Mouse (Mus musculus): ENCODE results near the gene Abcc6. TPM values are rescaled to one million over a fixed set of nuclear protein-coding genes. Genes with fewer than 3 reads are reported as not detected.
"Not testable (repeated sequence)": the region's sequence is repeated elsewhere in the genome, so short reads cannot be mapped to it uniquely, and the experiment has no call there.

The Abcc6 gene
- polyA plus RNA-seq, 1 experiment from 2014 or later: 0.15 TPM

DNA sequence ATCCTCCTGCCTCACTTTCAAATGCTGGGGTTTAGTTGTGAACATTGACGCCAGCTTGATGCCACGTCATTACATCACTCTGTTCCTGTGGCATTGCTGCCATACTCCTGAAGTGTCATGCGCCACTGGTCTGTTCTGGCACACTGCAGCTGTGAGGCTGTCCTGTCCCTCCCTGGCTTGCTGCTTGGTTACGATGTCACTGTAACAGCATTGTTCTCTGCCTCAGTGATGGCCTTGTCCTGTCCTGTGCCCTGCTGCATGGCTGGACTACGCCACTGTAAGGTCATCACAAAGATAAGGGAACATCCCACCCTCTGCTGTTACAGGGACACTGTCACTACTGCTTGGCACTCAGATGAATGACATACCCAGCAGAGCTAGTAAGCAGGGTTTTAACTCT lies 48.5 kb downstream of the Abcc6 start:
- H3K27ac ChIP-seq (ENCODE audit: low read depth, low read length): no peak overlapping the region
- ATAC-seq (replicated peaks; ENCODE audit: low FRiP score) (no peak), DNase-seq (ENCODE audit: low spot score) (no peak)
- H3K4me3 ChIP-seq (ENCODE audit: low read depth, low read length): no peak overlapping the region
- H3K27me3 ChIP-seq (ENCODE audit: control insufficient read depth, insufficient read depth, low read length): no peaks in the 10 kb centered on the region
- no peaks in the 10 kb centered on the region for H3K4me1 ChIP-seq (replicated peaks; ENCODE audit: control insufficient read depth, insufficient read depth, low read length)
- H3K36me3 ChIP-seq (ENCODE audit: control insufficient read depth, insufficient read depth, low read length): no peaks in the 10 kb centered on the region
- H3K4me2 ChIP-seq (ENCODE audit: low read depth, low read length, severe bottlenecking): no peak overlapping the region
- no peak overlapping the region for H3K9ac ChIP-seq (ENCODE audit: low read length)
- WGBS: 87% methylated on average over 5 of the region's 5 CpGs
- H3K9me3 ChIP-seq (ENCODE audit: control insufficient read depth, low read length): no peaks in the 10 kb centered on the region

DNA sequence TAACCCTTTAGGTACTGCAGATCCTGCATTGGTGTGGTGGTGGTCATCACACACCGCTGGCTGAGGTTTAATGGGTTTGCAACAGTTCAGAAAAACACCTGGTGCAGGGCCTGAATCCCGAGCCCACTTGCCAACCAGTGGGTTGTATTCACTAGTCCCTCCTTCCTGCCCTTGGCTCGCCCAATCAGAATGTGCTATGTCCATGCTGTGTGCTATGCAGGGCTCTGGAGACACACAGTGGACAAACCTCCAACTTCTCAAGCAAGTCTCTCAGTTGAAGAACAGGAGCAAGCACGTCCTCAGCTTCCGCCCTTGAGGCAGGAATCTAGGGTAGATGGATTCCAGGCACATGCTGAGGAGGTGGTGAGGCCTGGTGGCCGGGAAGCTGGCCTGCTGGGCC lies 55.6 kb downstream of the Abcc6 start:
- no peak overlapping the region for H3K4me3 ChIP-seq (ENCODE audit: low read depth, low read length)
- DNase-seq (ENCODE audit: low spot score): no peak
- H3K9ac ChIP-seq (ENCODE audit: low read length): no peak overlapping the region
- 76% methylated on average over 6 of the region's 6 CpGs for WGBS
- no peaks in the 10 kb centered on the region for H3K27me3 ChIP-seq (ENCODE audit: control insufficient read depth, insufficient read depth, low read length)
- no peak overlapping the region for H3K4me2 ChIP-seq (ENCODE audit: low read depth, low read length, severe bottlenecking)
- no peak overlapping the region for H3K27ac ChIP-seq (ENCODE audit: low read depth, low read length)
- H3K9me3 ChIP-seq (ENCODE audit: control insufficient read depth, low read length): no peaks in the 10 kb centered on the region
- ATAC-seq (replicated peaks; ENCODE audit: low FRiP score): no peak
- no peaks in the 10 kb centered on the region for H3K4me1 ChIP-seq (replicated peaks; ENCODE audit: control insufficient read depth, insufficient read depth, low read length)
- H3K36me3 ChIP-seq (ENCODE audit: control insufficient read depth, insufficient read depth, low read length): no peaks in the 10 kb centered on the region; the same call in 1 of the 2 replicates

DNA sequence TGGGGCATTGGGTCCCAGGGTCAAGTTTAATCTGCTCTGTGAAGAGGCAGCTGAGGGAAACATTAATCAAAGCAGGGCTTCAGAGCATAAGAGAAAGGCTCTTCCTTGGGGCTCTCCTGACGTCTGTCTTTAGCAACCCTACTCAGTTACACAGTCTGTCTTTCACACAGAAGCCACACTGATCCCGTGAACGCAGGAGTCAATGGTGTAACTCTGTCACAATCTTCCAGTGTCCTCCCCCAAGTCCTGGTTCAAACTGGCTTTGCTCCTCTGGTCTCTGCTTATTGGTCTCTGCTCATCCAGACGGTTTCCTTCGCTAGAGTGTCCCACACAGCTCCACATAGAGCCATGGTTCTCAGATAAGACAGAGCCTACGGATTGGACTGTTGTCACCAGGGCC lies 56.0 kb downstream of the Abcc6 start:
- ATAC-seq (replicated peaks; ENCODE audit: low FRiP score) (no peak), DNase-seq (ENCODE audit: low spot score) (no peak)
- no peaks in the 10 kb centered on the region for H3K9me3 ChIP-seq (ENCODE audit: control insufficient read depth, low read length)
- no peak overlapping the region for H3K9ac ChIP-seq (ENCODE audit: low read length)
- no peak overlapping the region for H3K4me3 ChIP-seq (ENCODE audit: low read depth, low read length)
- H3K27ac ChIP-seq (ENCODE audit: low read depth, low read length): no peak overlapping the region
- no peaks in the 10 kb centered on the region for H3K4me1 ChIP-seq (replicated peaks; ENCODE audit: control insufficient read depth, insufficient read depth, low read length)
- no peak overlapping the region for H3K4me2 ChIP-seq (ENCODE audit: low read depth, low read length, severe bottlenecking)
- WGBS: 74% methylated on average over 6 of the region's 6 CpGs
- no peaks in the 10 kb centered on the region; the same call in 1 of the 2 replicates for H3K36me3 ChIP-seq (ENCODE audit: control insufficient read depth, insufficient read depth, low read length)
- H3K27me3 ChIP-seq (ENCODE audit: control insufficient read depth, insufficient read depth, low read length): no peaks in the 10 kb centered on the region

DNA sequence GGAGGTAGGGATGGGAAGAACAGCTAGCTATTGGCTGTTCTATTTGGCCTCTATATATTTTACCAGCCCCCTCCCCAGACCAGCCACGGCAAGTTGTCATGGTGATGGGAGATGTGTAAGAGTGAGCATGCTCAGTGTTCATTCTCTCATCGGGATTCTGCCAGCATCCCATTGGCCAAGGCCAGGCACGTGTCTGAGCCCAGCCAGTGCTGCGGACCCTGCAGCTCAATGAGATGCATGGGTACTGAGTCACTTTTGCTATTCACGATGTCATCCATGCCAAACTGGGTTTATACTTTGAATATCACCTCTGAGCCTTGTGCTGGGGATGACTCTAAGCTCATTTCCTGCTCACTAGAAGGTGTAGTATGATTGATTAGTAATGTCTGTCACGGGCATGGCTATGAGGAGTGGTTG lies 56.8 kb downstream of the Abcc6 start:
- 80% methylated on average over 6 of the region's 6 CpGs for WGBS
- no peaks in the 10 kb centered on the region for H3K4me1 ChIP-seq (replicated peaks; ENCODE audit: control insufficient read depth, insufficient read depth, low read length)
- no peak for DNase-seq (ENCODE audit: low spot score)
- no peak overlapping the region for H3K27ac ChIP-seq (ENCODE audit: low read depth, low read length)
- no peak overlapping the region for H3K4me2 ChIP-seq (ENCODE audit: low read depth, low read length, severe bottlenecking)
- H3K9me3 ChIP-seq (ENCODE audit: control insufficient read depth, low read length): no peaks in the 10 kb centered on the region
- no peaks in the 10 kb centered on the region; the same call in 1 of the 2 replicates for H3K36me3 ChIP-seq (ENCODE audit: control insufficient read depth, insufficient read depth, low read length)
- no peak overlapping the region for H3K4me3 ChIP-seq (ENCODE audit: low read depth, low read length)
- no peak for ATAC-seq (replicated peaks; ENCODE audit: low FRiP score)
- H3K9ac ChIP-seq (ENCODE audit: low read length): no peak overlapping the region
- no peaks in the 10 kb centered on the region for H3K27me3 ChIP-seq (ENCODE audit: control insufficient read depth, insufficient read depth, low read length)

DNA sequence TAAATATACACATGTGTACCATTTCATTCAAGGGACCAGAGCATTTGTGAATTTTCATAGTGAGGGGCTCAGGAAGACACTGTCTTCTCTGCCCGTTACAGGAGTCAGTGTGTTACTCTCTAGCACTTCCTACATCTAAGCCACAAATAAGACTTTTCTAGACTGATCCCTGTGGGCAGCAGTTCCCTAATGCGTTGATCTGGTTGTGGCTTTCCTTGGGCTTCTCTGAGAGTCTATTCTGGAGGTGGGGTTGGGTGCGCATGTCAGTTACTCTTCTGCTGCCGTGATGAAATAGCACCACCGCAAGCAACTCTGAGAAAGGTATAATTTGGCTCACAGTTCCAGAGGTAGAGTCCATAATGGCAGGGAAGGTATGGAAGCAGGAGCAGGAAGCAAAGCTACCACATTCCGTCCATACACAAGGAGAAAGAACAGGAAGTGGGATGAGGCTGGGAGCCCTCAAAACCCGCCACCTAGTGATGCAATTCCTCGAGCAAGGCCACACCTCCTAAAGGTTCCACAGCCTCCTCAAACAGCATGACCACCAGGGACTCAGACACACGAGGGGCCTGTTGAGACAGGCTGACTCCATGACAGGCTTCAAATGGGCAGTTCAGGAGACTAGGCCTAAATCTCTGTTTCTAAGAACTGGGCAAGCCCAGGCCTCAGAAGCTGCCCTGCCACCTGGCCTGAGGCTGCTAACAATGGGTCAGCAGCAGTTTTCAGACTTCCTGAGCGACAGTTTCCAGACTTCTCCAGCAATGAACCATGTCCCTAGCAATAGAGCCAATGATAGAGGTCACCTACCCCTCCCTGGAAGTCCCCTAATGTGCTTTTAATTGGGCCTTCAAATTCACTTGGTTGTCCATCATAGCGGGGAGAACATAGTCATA lies 58.0 kb downstream of the Abcc6 start:
- no peak overlapping the region for H3K27ac ChIP-seq (ENCODE audit: low read depth, low read length)
- H3K4me3 ChIP-seq (ENCODE audit: low read depth, low read length): no peak overlapping the region
- no peaks in the 10 kb centered on the region; the same call in 1 of the 2 replicates for H3K36me3 ChIP-seq (ENCODE audit: control insufficient read depth, insufficient read depth, low read length)
- H3K4me1 ChIP-seq (replicated peaks; ENCODE audit: control insufficient read depth, insufficient read depth, low read length): no peaks in the 10 kb centered on the region
- ATAC-seq (replicated peaks; ENCODE audit: low FRiP score) (no peak), DNase-seq (ENCODE audit: low spot score) (no peak)
- no peaks in the 10 kb centered on the region for H3K27me3 ChIP-seq (ENCODE audit: control insufficient read depth, insufficient read depth, low read length)
- H3K4me2 ChIP-seq (ENCODE audit: low read depth, low read length, severe bottlenecking): no peak overlapping the region
- no peaks in the 10 kb centered on the region for H3K9me3 ChIP-seq (ENCODE audit: control insufficient read depth, low read length)
- no peak overlapping the region for H3K9ac ChIP-seq (ENCODE audit: low read length)
- WGBS: 81% methylated on average over 11 of the region's 11 CpGs

DNA sequence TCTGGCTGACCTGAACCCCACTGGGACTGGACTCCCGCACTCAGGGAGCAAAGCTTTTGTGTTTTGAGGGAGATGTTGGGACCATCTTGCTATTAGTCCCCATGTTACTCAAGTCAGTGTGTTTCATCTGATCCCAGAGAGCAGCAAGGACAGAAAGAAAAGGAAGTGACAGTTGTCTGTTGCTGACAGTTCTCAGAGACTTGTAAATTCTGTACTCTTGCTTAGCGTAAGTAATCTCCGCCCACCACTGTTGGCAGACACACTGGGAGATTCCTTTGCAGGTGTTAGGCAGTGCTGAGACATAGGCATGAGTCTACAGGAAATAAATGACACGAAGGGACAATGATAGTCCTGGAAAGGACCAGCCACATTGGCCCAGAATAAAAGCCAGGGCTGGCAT lies 73.5 kb downstream of the Abcc6 start:
- Histone ChIP-seq H3K4me1 (replicated peaks; ENCODE audit: control insufficient read depth, insufficient read depth, low read length) (no peaks in the 10 kb centered on the region), H3K4me2 (ENCODE audit: low read depth, low read length, severe bottlenecking) (no peak overlapping the region), H3K27ac (ENCODE audit: low read depth, low read length) (no peak overlapping the region), H3K9me3 (ENCODE audit: control insufficient read depth, low read length) (no peaks in the 10 kb centered on the region), H3K9ac (ENCODE audit: low read length) (no peak overlapping the region), H3K27me3 (ENCODE audit: control insufficient read depth, insufficient read depth, low read length) (no peaks in the 10 kb centered on the region), H3K36me3 (ENCODE audit: control insufficient read depth, insufficient read depth, low read length) (no peaks in the 10 kb centered on the region), H3K4me3 (ENCODE audit: low read depth, low read length) (no peak overlapping the region)
- DNase-seq (ENCODE audit: low spot score) (no peak), ATAC-seq (replicated peaks; ENCODE audit: low FRiP score) (no peak)
- WGBS: 78% methylated on average over 4 of the region's 4 CpGs

DNA sequence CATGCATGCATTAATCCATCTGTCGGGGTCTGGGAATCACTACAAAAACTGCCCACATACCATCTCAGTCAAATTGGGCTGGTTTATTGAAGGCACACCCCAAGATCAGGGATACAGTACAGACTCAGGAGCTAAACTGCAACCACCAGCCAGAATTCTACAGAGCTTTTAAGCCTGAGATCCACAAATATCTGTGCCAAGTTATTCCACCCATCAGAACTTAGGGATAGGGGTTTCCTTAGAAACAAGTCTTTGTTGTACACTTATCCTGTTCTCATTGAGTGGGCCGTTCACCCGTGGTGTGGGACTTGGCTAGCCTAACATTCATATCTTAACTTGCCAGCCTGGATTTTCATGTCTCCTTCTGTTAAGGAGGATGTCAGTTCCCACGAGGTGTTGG lies 81.0 kb downstream of the Abcc6 start:
- DNase-seq (ENCODE audit: low spot score) (no peak), ATAC-seq (replicated peaks; ENCODE audit: low FRiP score) (no peak)
- WGBS: 93% methylated on average over 4 of the region's 4 CpGs
- Histone ChIP-seq H3K9me3 (ENCODE audit: control insufficient read depth, low read length) (no peaks in the 10 kb centered on the region), H3K9ac (ENCODE audit: low read length) (no peak overlapping the region), H3K4me3 (ENCODE audit: low read depth, low read length) (no peak overlapping the region), H3K4me1 (replicated peaks; ENCODE audit: control insufficient read depth, insufficient read depth, low read length) (no peaks in the 10 kb centered on the region), H3K27ac (ENCODE audit: low read depth, low read length) (no peak overlapping the region), H3K27me3 (ENCODE audit: control insufficient read depth, insufficient read depth, low read length) (no peaks in the 10 kb centered on the region), H3K36me3 (ENCODE audit: control insufficient read depth, insufficient read depth, low read length) (no peaks in the 10 kb centered on the region), H3K4me2 (ENCODE audit: low read depth, low read length, severe bottlenecking) (no peak overlapping the region)

DNA sequence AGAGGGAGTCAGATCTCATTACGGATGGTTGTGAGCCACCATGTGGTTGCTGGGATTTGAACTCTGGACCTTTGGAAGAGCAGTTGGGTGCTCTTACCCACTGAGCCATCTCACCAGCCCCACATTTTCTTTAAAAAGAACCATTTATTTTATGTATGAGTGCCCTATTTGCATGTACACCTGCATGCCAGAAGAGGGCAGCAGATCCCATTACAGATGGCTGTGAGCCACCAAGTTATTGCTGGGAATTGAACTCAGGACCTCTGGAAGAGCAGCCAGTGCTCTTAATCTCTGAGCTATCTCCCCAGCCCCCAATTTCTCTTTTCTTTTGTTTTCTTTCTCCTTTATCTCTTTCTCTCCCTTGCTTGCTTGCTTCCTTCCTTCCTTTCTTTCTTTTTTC lies 86.8 kb downstream of the Abcc6 start:
- not testable (repeated sequence) for H3K9me3 ChIP-seq (ENCODE audit: control insufficient read depth, low read length); H3K27me3 ChIP-seq (ENCODE audit: control insufficient read depth, insufficient read depth, low read length); ATAC-seq (replicated peaks; ENCODE audit: low FRiP score); DNase-seq (ENCODE audit: low spot score); H3K4me2 ChIP-seq (ENCODE audit: low read depth, low read length, severe bottlenecking); H3K4me3 ChIP-seq (ENCODE audit: low read depth, low read length); H3K27ac ChIP-seq (ENCODE audit: low read depth, low read length); H3K9ac ChIP-seq (ENCODE audit: low read length); H3K4me1 ChIP-seq (replicated peaks; ENCODE audit: control insufficient read depth, insufficient read depth, low read length); H3K36me3 ChIP-seq (ENCODE audit: control insufficient read depth, insufficient read depth, low read length)
- no CpG with 5 or more reads among the region's 1 CpGs for WGBS

DNA sequence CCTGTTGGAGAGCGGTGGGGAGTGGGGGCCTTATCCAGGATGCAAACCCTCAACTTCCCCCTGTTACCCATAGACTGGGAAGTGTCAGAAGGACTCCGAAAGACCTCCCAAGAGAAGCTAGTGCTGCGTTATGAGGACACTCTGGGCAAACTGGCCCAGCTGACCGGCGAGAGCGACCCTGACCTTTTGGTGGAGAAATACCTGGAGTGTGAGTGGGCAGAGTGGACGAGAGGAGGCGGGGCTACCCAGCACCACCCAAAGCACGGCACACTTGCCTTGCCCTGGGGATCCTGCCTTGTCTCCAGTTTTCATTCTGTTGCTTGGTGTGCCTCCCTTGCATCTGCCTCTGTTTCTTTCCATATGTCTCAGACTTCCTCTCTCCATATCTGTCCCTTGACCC lies 88.1 kb downstream of the Abcc6 start:
- no peaks in the 10 kb centered on the region for H3K4me1 ChIP-seq (replicated peaks; ENCODE audit: control insufficient read depth, insufficient read depth, low read length)

More for the DNA sequence above, 88.1 kb downstream of the Abcc6 start:
- Histone ChIP-seq H3K27me3 (ENCODE audit: control insufficient read depth, insufficient read depth, low read length) (no peaks in the 10 kb centered on the region), H3K9me3 (ENCODE audit: control insufficient read depth, low read length) (no peaks in the 10 kb centered on the region), H3K4me2 (ENCODE audit: low read depth, low read length, severe bottlenecking) (no peak overlapping the region), H3K4me3 (ENCODE audit: low read depth, low read length) (no peak overlapping the region), H3K27ac (ENCODE audit: low read depth, low read length) (no peak overlapping the region), H3K9ac (ENCODE audit: low read length) (no peak overlapping the region), H3K36me3 (ENCODE audit: control insufficient read depth, insufficient read depth, low read length) (no peaks in the 10 kb centered on the region)
- ATAC-seq (replicated peaks; ENCODE audit: low FRiP score) (no peak), DNase-seq (ENCODE audit: low spot score) (no peak)
- 87% methylated on average over 9 of the region's 9 CpGs for WGBS
